8 mouse cellular contexts compared by ENCODE assay signal in the genomic region with DNA sequence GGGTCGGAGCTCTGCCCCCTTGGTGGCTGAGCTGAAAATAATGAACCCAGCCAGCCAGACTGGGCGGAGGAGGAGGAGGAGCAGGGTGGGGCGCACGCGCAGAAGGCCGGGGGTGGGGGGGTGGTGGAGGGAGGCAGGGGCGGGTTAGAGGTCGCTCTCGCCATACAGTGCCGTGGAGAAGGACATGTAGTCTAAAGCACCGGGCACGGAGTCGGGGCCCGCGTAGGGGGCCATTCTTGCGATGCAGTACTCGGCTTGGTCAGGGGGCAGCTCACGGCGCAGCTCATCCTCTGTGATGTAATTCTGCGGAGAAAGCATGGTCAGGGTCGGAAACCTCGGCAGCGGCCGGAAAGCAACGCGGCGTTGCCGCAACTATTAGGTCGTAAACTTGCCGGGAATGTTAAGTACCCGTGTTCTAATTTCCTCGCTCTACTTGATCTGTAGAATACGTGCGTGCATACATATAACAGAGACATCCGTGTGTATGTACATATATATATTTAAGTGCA. TPM values are rescaled to one million over a fixed set of nuclear protein-coding genes. Genes with fewer than 3 reads are reported as not detected.
DNase-seq lines count a peak whose midpoint lies in the region; ATAC-seq and TF ChIP-seq lines count a peak whose summit lies in the region.

No protein-coding gene starts in this region.

- peak; percentile 40; the same call in 1 of the 2 replicates for TF ChIP-seq POLR2A in cortical plate, adult 2 months (IDR thresholded peaks at IDR 0.05; ENCODE audit: extremely low read depth, insufficient read depth, low read length)

- peak overlapping the region; percentile 39 for H3K4me2 ChIP-seq in intestine, embryonic 14.5 days (ENCODE audit: low read length)

- H3K4me3 ChIP-seq in cortical plate, adult 2 months (ENCODE audit: insufficient read depth, low read length) = peak overlapping the region; percentile 62
- H3K4me3 ChIP-seq in intestine, embryonic 14.5 days (ENCODE audit: low read depth, low read length) = peak overlapping the region; percentile 47

- H3K27me3 ChIP-seq in intestine, embryonic 14.5 days (replicated peaks; ENCODE audit: control insufficient read depth, insufficient read depth, low read length) = no peaks in the 10 kb centered on the region

- H3K36me3 ChIP-seq in intestine, embryonic 14.5 days (ENCODE audit: control insufficient read depth, insufficient read depth, low read length) = peaks cover 65% of the 10 kb centered on the region

- peak overlapping the region; percentile 37; the same call in 1 of the 2 replicates for H3K9ac ChIP-seq in intestine, embryonic 14.5 days (ENCODE audit: low read length)

- WGBS in intestine, embryonic 14.5 days = 17% methylated on average over 35 of the region's 35 CpGs

- ATAC-seq in activated CD4-positive, CD25-positive, alpha-beta regulatory T cell, adult 4 months = peak; percentile 72
- ATAC-seq in intestine, embryonic 14.5 days (replicated peaks; ENCODE audit: low FRiP score, low TSS enrichment, low read depth) = peak; percentile 71
- ATAC-seq in megakaryocyte progenitor cell, adult 5-6 weeks (replicated peaks; ENCODE audit: poor library complexity) = peak; percentile 95

- no peak for TF ChIP-seq CTCF in cortical plate, adult 2 months (IDR thresholded peaks at IDR 0.05; ENCODE audit: extremely low read depth, insufficient read depth, low read length)

- intact Hi-C loops in left cerebral cortex, postnatal 10 days (cut with DNase I) = no loop called here

- no peak overlapping the region for H3K27ac ChIP-seq in cortical plate, adult 2 months (ENCODE audit: insufficient read depth, low read length)
- peak overlapping the region; percentile 62 for H3K27ac ChIP-seq in intestine, embryonic 14.5 days (ENCODE audit: low read depth)

- DNase-seq in gastrocnemius, postnatal 25 days = peak; percentile 77
- DNase-seq in intestine, embryonic 14.5 days (ENCODE audit: low spot score) = peak; percentile 92
- DNase-seq in left cerebral cortex, postnatal 10 days (ENCODE audit: extremely low spot score in 1 of 2, low spot score in 2 of 2) = peak; percentile 53 to 88
- peak; percentile 73 for DNase-seq in right cerebral cortex, postnatal 14 days
- peak; percentile 75 for DNase-seq in urinary bladder, postnatal 25 days (ENCODE audit: low spot score)

- no peaks in the 10 kb centered on the region for H3K9me3 ChIP-seq in intestine, embryonic 14.5 days (ENCODE audit: control insufficient read depth, low read length)

- peaks cover 1% of the 10 kb centered on the region; the same call in 1 of the 2 replicates for H3K4me1 ChIP-seq in cortical plate, adult 2 months (ENCODE audit: control insufficient read depth, insufficient read depth, low read length)
- H3K4me1 ChIP-seq in intestine, embryonic 14.5 days (replicated peaks; ENCODE audit: control insufficient read depth, insufficient read depth, low read length) = no peaks in the 10 kb centered on the region

RNA-seq across cellular contexts. Expression of a gene that starts 55.4 kb away (rescaled TPM):
- polyA plus RNA-seq in activated CD4-positive, CD25-positive, alpha-beta regulatory T cell, adult 4 months (2017; shearing (Covaris generic)) = 100 to 1,000 TPM; 109 to 180 TPM
- 21.8 and 23.3 TPM in 2 replicates for polyA plus RNA-seq in cortical plate, adult 2 months (2012; rRNA removed)
- 10 to 100 TPM; 23.0 to 27.2 TPM for total RNA-seq in gastrocnemius, postnatal 25 days (2021)
- polyA plus RNA-seq in intestine, embryonic 14.5 days (2014; fragmentation: Nextera tagmentation; extraction: Ambion mirVana) = 159 and 165 TPM in 2 replicates
- 10 to 100 TPM; 36.4 to 46.9 TPM for total RNA-seq in left cerebral cortex, postnatal 10 days (2021)
- 8.8 and 14.1 TPM in 2 replicates for total RNA-seq in megakaryocyte progenitor cell, adult 5-6 weeks (2015)
- 1.8 and 2.6 TPM in 2 replicates for total RNA-seq in megakaryocyte progenitor cell, adult 5-6 weeks (2017)
